Mouse (Mus musculus) right cerebral cortex, postnatal 25 days (tissue): ENCODE results near the gene Cd83.
A peak's percentile ranks its signal among the peaks of the same experiment; 100 is the strongest.

Experiments
- DNase-seq: peaks from one replicate; pipeline ENCODE4 v3.0.0; 2022

Gene Cd83

GRCm38 (mm10) chr13:43774605-43775426, 9.8 kb upstream of the Cd83 start:
- no peak for DNase-seq

GRCm38 (mm10) chr13:43775427-43775733, 9.2 kb upstream of the Cd83 start:
- no peak for DNase-seq

- DNase-seq, result no peak
Measured at GRCm38 (mm10) chr13:43777321-43778002, 7.1 kb upstream of the Cd83 start.

- no peak for DNase-seq
Measured at GRCm38 (mm10) chr13:43778021-43778649, 6.4 kb upstream of the Cd83 start.

GRCm38 (mm10) chr13:43778971-43779370, 5.6 kb upstream of the Cd83 start:
- DNase-seq, result no peak

DNA sequence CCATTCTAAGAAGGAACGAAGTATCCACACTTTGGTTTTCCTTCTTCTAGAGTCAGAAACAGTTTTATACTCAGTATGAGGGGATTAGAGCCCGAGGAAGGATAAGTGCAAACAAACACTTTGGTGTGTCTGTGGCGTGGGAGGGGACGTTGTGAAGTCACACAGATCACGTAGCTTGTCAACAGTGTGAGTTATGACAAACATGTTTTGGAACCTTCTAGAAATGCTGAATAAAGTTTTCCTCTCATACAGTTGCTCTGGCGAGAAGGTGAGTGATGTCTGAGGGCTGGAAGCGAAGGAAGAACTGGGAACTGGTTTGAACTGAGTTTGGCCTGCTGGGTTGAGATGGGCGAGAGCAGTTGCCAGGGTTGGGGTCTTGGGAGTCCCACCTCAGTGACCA, 4.5 kb upstream of the Cd83 start:
- DNase-seq, result no peak

- no peak for DNase-seq
Measured at GRCm38 (mm10) chr13:43785712-43786072, 1.1 kb downstream of the Cd83 start.

DNA sequence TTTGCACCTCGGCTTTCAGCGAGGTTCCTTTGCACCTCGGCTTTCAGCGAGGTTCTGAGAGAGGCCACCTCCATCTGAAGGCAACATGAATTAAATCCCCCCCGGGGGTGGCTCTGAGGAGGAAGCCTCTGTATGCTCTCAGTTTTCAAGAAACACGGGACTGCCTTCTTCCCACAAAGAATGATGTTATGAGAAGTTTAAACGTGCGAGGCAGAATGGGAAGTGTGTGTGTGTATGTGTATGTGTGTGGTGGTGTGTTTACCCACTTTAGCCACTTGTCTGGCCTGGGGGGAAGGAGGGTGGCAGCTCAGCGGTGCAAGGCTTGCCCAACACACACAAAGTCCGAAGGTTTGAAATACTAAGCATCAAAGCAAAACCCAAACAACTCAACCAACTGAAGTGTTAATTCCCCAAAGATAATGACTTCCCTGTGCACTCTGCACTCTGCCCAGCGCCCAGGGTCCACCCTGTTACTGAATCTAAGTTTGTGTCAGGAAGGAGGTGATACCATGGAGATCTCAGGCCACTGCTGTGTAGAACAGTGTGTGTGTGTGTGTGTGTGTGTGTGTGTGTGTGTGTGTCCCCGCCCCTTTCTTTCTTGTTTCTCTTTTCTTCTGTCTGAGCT, 1.7 kb downstream of the Cd83 start:
- DNase-seq, result no peak

DNA sequence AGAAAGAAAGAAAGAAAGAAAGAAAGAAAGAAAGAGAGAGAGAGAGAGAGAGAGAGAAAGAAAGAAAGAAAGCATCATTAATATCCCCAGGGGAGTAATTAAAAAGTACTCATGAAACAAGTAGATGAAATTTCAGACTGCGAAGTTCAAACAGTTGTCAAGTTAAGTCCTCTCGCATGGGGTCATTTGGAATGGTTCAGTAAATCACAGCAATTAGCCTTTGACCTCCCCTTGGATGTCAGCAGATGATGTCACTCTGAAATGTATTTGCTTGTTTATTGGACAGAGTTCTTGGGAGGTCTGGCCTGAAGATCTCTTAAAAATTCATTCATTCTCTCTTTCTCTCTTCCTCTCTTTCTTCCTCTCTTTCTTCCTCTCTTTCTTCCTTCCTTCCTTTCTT, 2.7 kb downstream of the Cd83 start:
- DNase-seq, result no peak

- DNase-seq, result no peak
Measured at GRCm38 (mm10) chr13:43788071-43788470, 3.5 kb downstream of the Cd83 start.

DNA sequence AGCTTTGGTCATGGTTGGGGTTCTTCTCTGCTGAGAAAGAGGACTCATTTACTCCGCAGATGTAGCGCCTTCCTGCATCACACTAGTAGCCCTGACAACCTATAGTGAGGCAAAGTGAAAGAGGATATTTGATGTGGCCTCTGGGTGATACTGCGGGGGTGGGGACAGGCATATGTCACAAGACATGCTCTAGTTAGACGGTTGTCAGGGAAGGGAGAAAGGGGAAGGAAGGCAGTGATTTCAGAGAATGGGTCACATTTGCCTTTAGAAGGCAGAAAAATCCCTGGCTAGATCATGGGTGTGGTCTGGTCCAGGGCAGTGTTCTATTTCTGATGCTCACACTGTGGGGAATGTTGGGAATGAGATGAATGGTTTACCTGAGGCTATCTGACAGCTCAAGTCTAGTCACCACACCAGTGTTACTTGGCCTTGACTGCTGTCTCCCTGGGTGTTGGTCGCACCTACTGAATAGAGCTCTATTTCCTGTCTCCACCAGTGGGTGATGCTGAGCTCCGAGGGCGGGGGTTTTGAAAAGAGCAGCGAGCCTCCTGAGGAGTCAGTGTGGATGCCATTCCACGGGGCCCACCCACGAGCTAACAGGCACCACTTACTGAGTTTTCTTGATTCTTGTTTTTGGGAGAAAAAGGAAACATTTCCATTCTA, 4.5 kb downstream of the Cd83 start:
- DNase-seq, result no peak

DNA sequence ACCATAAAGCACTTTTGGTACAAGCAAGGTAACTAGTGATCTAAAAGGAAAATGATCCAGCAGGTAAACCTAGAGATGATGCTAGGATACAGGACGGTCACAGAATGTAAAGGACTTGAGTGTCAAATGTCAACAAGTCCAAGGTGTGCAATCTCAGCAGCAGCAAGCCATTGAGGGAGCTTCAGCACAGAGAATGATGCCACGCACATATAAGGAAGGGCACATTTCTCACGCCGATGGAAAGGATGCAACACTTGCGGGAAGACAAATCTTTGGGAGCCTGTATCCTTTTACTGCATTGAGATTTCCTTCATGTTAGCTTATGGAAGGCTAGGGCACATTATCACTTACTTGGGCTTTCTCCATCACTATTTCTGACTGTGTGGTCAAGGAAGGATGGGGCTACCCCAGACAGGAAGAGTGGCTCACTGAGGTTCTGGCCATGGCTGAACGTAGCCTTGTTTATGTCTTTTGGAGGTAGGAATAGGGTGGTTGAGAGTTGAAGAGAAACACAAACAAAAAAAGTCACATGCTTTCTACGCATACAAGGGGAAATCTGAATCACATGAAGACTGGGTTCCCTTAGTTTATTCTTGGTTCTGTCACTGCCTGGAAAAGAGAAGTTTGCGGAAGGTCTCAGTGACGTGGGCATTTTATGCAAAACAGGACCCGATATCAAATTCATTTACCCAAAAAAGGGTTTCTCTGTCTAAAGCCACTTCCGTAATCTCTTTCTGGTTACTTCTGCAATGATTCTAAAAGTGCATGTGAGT, 5.8 kb downstream of the Cd83 start:
- DNase-seq, result no peak

- DNase-seq, result peak; percentile 22
Measured at GRCm38 (mm10) chr13:43795334-43795733, 10.8 kb downstream of the Cd83 start.

DNA sequence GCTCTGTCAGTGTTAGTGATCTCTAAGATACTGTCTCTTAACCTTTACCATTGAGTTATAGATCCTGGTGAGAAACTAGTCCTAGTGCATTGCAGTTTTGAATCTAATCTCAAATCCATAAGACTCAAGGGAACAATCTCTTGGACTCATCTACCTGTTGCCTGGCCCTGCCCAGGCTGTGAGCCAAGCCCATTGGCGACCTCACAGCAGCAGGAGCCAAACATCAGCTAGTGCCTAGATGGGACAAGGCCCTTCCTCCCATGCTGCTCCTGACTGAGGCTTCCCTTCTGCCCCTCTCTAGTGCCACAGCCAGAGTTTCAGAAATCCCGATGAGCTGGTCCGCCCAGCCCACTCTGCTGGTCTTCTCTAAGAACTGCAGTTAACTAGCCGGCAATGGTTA, 14.1 kb downstream of the Cd83 start:
- DNase-seq, result no peak

GRCm38 (mm10) chr13:43800136-43800535, 15.6 kb downstream of the Cd83 start:
- no peak for DNase-seq

- no peak for DNase-seq
Measured at GRCm38 (mm10) chr13:43801961-43802360, 17.4 kb downstream of the Cd83 start.

- no peak for DNase-seq
Measured at GRCm38 (mm10) chr13:43802361-43803137, 18.0 kb downstream of the Cd83 start.

DNA sequence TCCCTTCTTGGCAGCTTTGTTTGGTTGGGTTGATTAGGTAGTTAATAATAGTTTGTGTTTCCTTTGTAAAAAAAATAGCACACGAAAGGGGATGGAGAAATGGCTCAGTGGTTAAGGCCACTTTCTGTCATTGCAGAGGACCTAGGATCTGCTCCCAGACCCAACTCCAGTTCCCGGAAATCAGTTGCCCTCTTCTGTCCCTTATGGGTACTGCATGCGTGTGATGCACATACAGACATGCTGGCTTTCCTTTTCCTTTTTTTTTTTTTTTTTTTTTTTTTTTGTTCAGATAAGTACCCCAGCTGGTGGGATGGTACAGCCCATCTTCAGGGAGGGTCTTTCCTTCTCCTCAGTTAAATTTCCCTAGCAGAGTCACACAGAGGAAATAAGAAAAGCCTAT, 20.1 kb downstream of the Cd83 start:
- DNase-seq, result no peak

- no peak for DNase-seq
Measured at GRCm38 (mm10) chr13:43805159-43805758, 20.7 kb downstream of the Cd83 start.

DNA sequence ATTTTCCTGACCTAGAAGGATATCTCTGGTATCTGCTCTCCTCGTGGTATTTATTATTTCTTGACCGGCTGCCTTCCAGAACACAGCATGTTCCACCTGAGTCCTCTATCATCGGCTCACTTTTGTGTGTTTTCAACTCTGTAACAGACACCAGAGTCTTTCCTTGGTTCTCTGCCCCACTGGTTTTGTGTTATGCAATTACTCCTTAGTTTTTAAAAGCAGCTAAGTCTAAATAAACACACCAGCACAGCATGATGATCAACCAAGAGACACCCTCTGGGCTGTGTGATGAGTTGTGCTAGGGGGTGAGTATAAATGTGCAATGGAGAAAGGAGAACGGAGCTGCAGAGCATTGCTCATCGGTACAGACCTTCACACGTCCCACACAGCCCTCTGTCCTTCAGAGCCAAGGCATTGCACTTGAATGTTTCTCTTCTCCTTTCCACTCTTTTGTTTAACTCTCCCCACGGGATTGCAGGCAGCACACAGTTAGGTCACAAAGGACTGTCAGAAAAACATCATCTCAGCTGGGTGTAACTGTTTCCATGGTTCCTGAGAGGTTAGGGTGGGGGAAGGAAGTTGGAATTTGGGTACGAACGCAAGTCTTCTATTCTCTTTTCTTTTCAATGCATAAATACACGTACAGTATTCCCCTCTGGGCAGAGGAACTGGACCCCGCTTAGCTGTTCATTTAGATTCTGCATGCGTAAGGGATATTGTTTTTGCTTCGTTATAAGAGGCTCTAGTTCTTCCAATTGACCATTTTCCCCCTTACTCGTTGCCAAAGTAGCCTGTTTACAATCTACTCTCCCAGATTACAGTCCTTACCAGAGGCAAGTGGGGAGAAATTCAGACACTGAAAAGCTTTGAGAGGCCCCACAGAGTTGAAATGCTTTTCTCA, 22.0 kb downstream of the Cd83 start:
- DNase-seq, result no peak
